Comparison of ENCODE assay signal across 31 mouse cellular contexts in genomic region chr6:22235133-22235532, GRCm38 (mm10). TPM values are rescaled to one million over a fixed set of nuclear protein-coding genes. Genes with fewer than 3 reads are reported as not detected.
DNase-seq lines count a peak whose midpoint lies in the region; ATAC-seq and TF ChIP-seq lines count a peak whose summit lies in the region.
"Had no signal": no experiment of that assay in that cellular context is flagged by ENCODE, and none has a peak within 500 bp of the region (broad histone marks: within the 10 kb centered on the region; RNA-seq: fewer than 3 reads in every experiment).

No protein-coding gene starts in this region.

- no peak for TF ChIP-seq CTCF in lung, postnatal 0 days (IDR thresholded peaks at IDR 0.05)
- no peak for TF ChIP-seq CTCF in lung, adult 2 months (IDR thresholded peaks at IDR 0.05; ENCODE audit: insufficient read depth, low read length)

- DNase-seq in kidney, postnatal 25 days, result no peak
- DNase-seq in kidney, postnatal 10 days, result peak; percentile 17
- DNase-seq in kidney, adult 9 months, result no peak
- DNase-seq in lung, postnatal 0 days (ENCODE audit: low spot score), result peak; percentile 57
- DNase-seq in lung, adult 2 months, result no peak
- peak; percentile 5 for DNase-seq in lung, postnatal 25 days (ENCODE audit: low spot score)
- no peak for DNase-seq in thymus, postnatal 25 days
- DNase-seq: adrenal gland, postnatal 10 days; B cell, adult 2 months; cerebellum, adult 11-12 months; cerebellum, adult 8-10 months; cerebellum, postnatal 10 days; cerebellum, postnatal 36 days; embryo, embryonic 11 days; gastrocnemius, postnatal 10 days; gastrocnemius, postnatal 36 days; heart, adult 2 months; heart, postnatal 14 days; heart, postnatal 4 days had no signal

- peaks cover 2% of the 10 kb centered on the region; the same call in 1 of the 2 replicates for H3K36me3 ChIP-seq in kidney, embryonic 15.5 days
- no peaks in the 10 kb centered on the region for H3K36me3 ChIP-seq in lung, postnatal 0 days (ENCODE audit: insufficient read depth, low read length)
- H3K36me3 ChIP-seq: forebrain, embryonic 10.5 days; G1E; heart, embryonic 10.5 days; heart, embryonic 13.5 days had no signal

- no peak for TF ChIP-seq EP300 in lung, postnatal 0 days (IDR thresholded peaks at IDR 0.05)

- no peak for TF ChIP-seq POLR2A in lung, adult 2 months (IDR thresholded peaks at IDR 0.05; ENCODE audit: borderline replicate concordance, extremely low read depth, low read depth, low read length)

- H3K9me3 ChIP-seq in kidney, embryonic 15.5 days (replicated peaks), result no peaks in the 10 kb centered on the region
- H3K9me3 ChIP-seq in lung, postnatal 0 days (ENCODE audit: low read length), result no peaks in the 10 kb centered on the region
- H3K9me3 ChIP-seq: embryonic facial prominence, embryonic 10.5 days; embryonic facial prominence, embryonic 13.5 days; forebrain, embryonic 10.5 days; forebrain, embryonic 13.5 days; G1E; heart, embryonic 10.5 days; heart, embryonic 13.5 days had no signal

- H3K27me3 ChIP-seq in kidney, embryonic 15.5 days, result no peaks in the 10 kb centered on the region
- no peaks in the 10 kb centered on the region for H3K27me3 ChIP-seq in lung, postnatal 0 days (replicated peaks; ENCODE audit: insufficient read depth, low read length)
- H3K27me3 ChIP-seq: CH12.LX; embryonic facial prominence, embryonic 13.5 days; forebrain, embryonic 13.5 days; heart, embryonic 13.5 days; Patski had no signal

- H3K4me1 ChIP-seq in kidney, embryonic 15.5 days, result no peaks in the 10 kb centered on the region
- H3K4me1 ChIP-seq in lung, postnatal 0 days (ENCODE audit: insufficient read depth, low read depth, low read length), result no peaks in the 10 kb centered on the region
- no peaks in the 10 kb centered on the region for H3K4me1 ChIP-seq in lung, adult 2 months (ENCODE audit: control insufficient read depth, insufficient read depth, low read length)
- H3K4me1 ChIP-seq: embryonic facial prominence, embryonic 13.5 days; forebrain, embryonic 10.5 days; forebrain, embryonic 13.5 days had no signal

- ATAC-seq in kidney, embryonic 15.5 days (replicated peaks; ENCODE audit: low FRiP score), result peak; percentile 40; the same call in 1 of the 2 replicates
- ATAC-seq in lung, postnatal 0 days, result peak; percentile 62
- ATAC-seq: forebrain, embryonic 13.5 days; forebrain, embryonic 16.5 days; Patski had no signal

- no peak overlapping the region for H3K4me2 ChIP-seq in kidney, embryonic 15.5 days
- no peak overlapping the region for H3K4me2 ChIP-seq in lung, postnatal 0 days (replicated peaks; ENCODE audit: low read depth, low read length)
- H3K4me2 ChIP-seq: embryonic facial prominence, embryonic 13.5 days; forebrain, embryonic 13.5 days; heart, embryonic 13.5 days; hindbrain, embryonic 14.5 days had no signal

- 49% methylated on average over 6 of the region's 6 CpGs for WGBS in kidney, embryonic 15.5 days
- 56% methylated on average over 6 of the region's 6 CpGs for WGBS in lung, postnatal 0 days
- WGBS in lung, adult 2 months, result 63% methylated on average over 6 of the region's 6 CpGs

- no peak overlapping the region for H3K9ac ChIP-seq in kidney, embryonic 15.5 days
- no peak overlapping the region for H3K9ac ChIP-seq in lung, postnatal 0 days (replicated peaks; ENCODE audit: low read depth)
- H3K9ac ChIP-seq: embryonic facial prominence, embryonic 13.5 days; forebrain, embryonic 13.5 days; heart, embryonic 13.5 days; hindbrain, embryonic 14.5 days had no signal

- H3K4me3 ChIP-seq in kidney, embryonic 15.5 days (replicated peaks), result no peak overlapping the region
- no peak overlapping the region for H3K4me3 ChIP-seq in lung, postnatal 0 days (ENCODE audit: low read depth, low read length)
- no peak overlapping the region for H3K4me3 ChIP-seq in lung, adult 2 months (replicated peaks; ENCODE audit: extremely low read depth, low read depth, low read length)
- H3K4me3 ChIP-seq: embryonic facial prominence, embryonic 10.5 days; embryonic facial prominence, embryonic 13.5 days; forebrain, embryonic 10.5 days; forebrain, embryonic 13.5 days; heart, adult 2 months; heart, embryonic 10.5 days; heart, embryonic 13.5 days had no signal

- no peak overlapping the region for H3K27ac ChIP-seq in kidney, embryonic 15.5 days
- H3K27ac ChIP-seq in lung, postnatal 0 days (ENCODE audit: low read length), result no peak overlapping the region
- H3K27ac ChIP-seq: embryonic facial prominence, embryonic 10.5 days; embryonic facial prominence, embryonic 13.5 days; forebrain, embryonic 10.5 days; forebrain, embryonic 13.5 days; heart, adult 2 months; heart, embryonic 10.5 days; heart, embryonic 13.5 days; hindbrain, embryonic 14.5 days had no signal

RNA-seq across cellular contexts. Expression of gene Wnt16, which starts 52.9 kb away (rescaled TPM):
- polyA plus RNA-seq in kidney, embryonic 15.5 days (2015; fragmentation: Nextera tagmentation; extraction: Ambion mirVana), result 1.2 and 1.7 TPM in 2 replicates
- polyA plus RNA-seq in lung, postnatal 0 days (2015; fragmentation: Nextera tagmentation; extraction: Ambion mirVana), result 0.26 TPM in 1 of 2 replicates, not detected in the other
- polyA plus RNA-seq in lung, adult 2 months (2012; rRNA removed), result 0.19 and 0.54 TPM in 2 replicates
- polyA plus RNA-seq: forebrain, embryonic 13.5 days; G1E; Patski had no signal

Comparison
In these comparisons a context has a peak if more than half of its experiments do, and no peak if none do; other contexts are left out.
1. DNase-seq: peak in kidney, postnatal 10 days (single experiment), lung, postnatal 0 days (single experiment) and lung, postnatal 25 days (single experiment); none in kidney, postnatal 25 days (0 of 2), kidney, adult 9 months (single experiment), lung, adult 2 months (single experiment) and thymus, postnatal 25 days (single experiment).